Mouse (Mus musculus) heart, postnatal 0 days (tissue): ENCODE data around the gene Cpsf7. TPM values are rescaled to one million over a fixed set of nuclear protein-coding genes. Genes with fewer than 3 reads are reported as not detected.

Experiments
- ATAC-seq: fragments of 200-750 bp; cut with Nextera tagmentation; 2 replicates; pipeline ENCODE4 v1.8.0; 2017; ENCODE audit warnings: low read depth, moderate number of reproducible peaks, moderate library complexity; ENCODE audit not compliant: insufficient read depth
- DNase-seq: peaks from one replicate; pipeline ENCODE4 v3.0.0-alpha.2; 2016; ENCODE audit warnings: low spot score
- H3K27ac ChIP-seq: fragments of 300-500 bp; sonication (generic); 2 replicates; pipeline ENCODE4 v1.5.1; 2014; ENCODE audit warnings: low read depth, mild to moderate bottlenecking
- H3K27me3 ChIP-seq: fragments of 300-500 bp; sonication (generic); 2 replicates; pipeline ENCODE4 v1.6.1; 2014; ENCODE audit warnings: low read length, mixed read lengths; ENCODE audit not compliant: control insufficient read depth, insufficient read depth
- H3K36me3 ChIP-seq: fragments of 300-500 bp; sonication (generic); replicated peaks from 2 replicates; pipeline ENCODE4 v1.6.1; 2014; ENCODE audit warnings: low read length, mixed read lengths; ENCODE audit not compliant: control insufficient read depth, insufficient read depth
- H3K4me1 ChIP-seq: fragments of 300-500 bp; sonication (generic); 2 replicates; pipeline ENCODE4 v1.6.1; 2014; ENCODE audit warnings: antibody characterized with exemption; ENCODE audit not compliant: control insufficient read depth, insufficient read depth
- H3K4me2 ChIP-seq: fragments of 300-500 bp; sonication (generic); 2 replicates; pipeline ENCODE4 v1.6.1; 2014; ENCODE audit warnings: low read depth, mild to moderate bottlenecking, low read length, moderate library complexity
- H3K4me3 ChIP-seq: fragments of 300-500 bp; sonication (generic); 2 replicates; pipeline ENCODE4 v1.5.1; 2014; ENCODE audit warnings: low read depth, low read length
- H3K9ac ChIP-seq: fragments of 300-500 bp; sonication (generic); replicated peaks from 2 replicates; pipeline ENCODE4 v1.6.1; 2014; ENCODE audit warnings: low read depth, low read length, mixed read lengths
- H3K9me3 ChIP-seq: fragments of 300-500 bp; sonication (generic); replicated peaks from 2 replicates; pipeline ENCODE4 v1.6.1; 2016; ENCODE audit warnings: low read length; ENCODE audit not compliant: control insufficient read depth
- CTCF ChIP-seq: IDR thresholded peaks from 2 replicates; pipeline ENCODE4 v1.5.1; 2016; ENCODE audit warnings: antibody characterized with exemption, control low read depth, low read depth
- EP300 ChIP-seq: IDR thresholded peaks from 2 replicates; pipeline ENCODE4 v1.6.1; 2016; ENCODE audit warnings: antibody characterized with exemption, low read depth
- WGBS: fragments of 180-500 bp; shearing (Covaris S2); extraction: QIAGEN DNeasy Blood & Tissue Kit; methylation state at CpG from one replicate; pipeline ENCODE4 v1.1.7; 2014; 5-methylcytosine and 5-hydroxymethylcytosine counted together
- polyA plus RNA-seq: library from polyadenylated mRNA; unstranded; fragments of >200 nt; fragmentation: Nextera tagmentation; extraction: Ambion mirVana; gene quantifications from 2 replicates; pipeline ENCODE4 v1.2.1, GENCODE M21; 2015
- total RNA-seq: library from RNA; depleted of rRNA; stranded (reverse); fragments of >200 nt; gene quantifications from 2 replicates; pipeline ENCODE4 v1.2.3, GENCODE M21; 2014; ENCODE audit warnings: low replicate concordance

The Cpsf7 gene
- total and polyA plus RNA-seq, 2 experiments from 2014 or later = 14.8 to 51.4 TPM

GRCm38 (mm10) chr19:10560108-10560507 lies 35.0 kb downstream of the Cpsf7 start:
- Histone ChIP-seq H3K4me1 (peaks cover 15% of the 10 kb centered on the region; the same call in 1 of the 2 replicates), H3K4me2 (no peak overlapping the region), H3K27me3 (no peaks in the 10 kb centered on the region), H3K36me3 (no peaks in the 10 kb centered on the region), H3K9me3 (no peaks in the 10 kb centered on the region), H3K4me3 (no peak overlapping the region), H3K27ac (no peak overlapping the region), H3K9ac (no peak overlapping the region)
- 40% methylated on average over 5 of the region's 5 CpGs for WGBS
- no peak for ATAC-seq
- DNase-seq = peak; percentile 37
- TF ChIP-seq EP300 (no peak), CTCF (peak; percentile 47)

GRCm38 (mm10) chr19:10561558-10562314 lies 36.7 kb downstream of the Cpsf7 start:
- no peak overlapping the region for H3K4me2 ChIP-seq

GRCm38 (mm10) chr19:10562351-10562750 lies 37.3 kb downstream of the Cpsf7 start:
- Histone ChIP-seq H3K4me3 (no peak overlapping the region), H3K9me3 (no peaks in the 10 kb centered on the region), H3K4me2 (no peak overlapping the region), H3K4me1 (peaks cover 10% of the 10 kb centered on the region; the same call in 1 of the 2 replicates), H3K27me3 (no peaks in the 10 kb centered on the region), H3K36me3 (no peaks in the 10 kb centered on the region), H3K27ac (peak overlapping the region; percentile 92), H3K9ac (no peak overlapping the region)
- WGBS = 65% methylated on average over 5 of the region's 5 CpGs
- ATAC-seq = no peak
- no peak for DNase-seq
- no peak for TF ChIP-seq EP300
- no peak for TF ChIP-seq CTCF

More at GRCm38 (mm10) chr19:10561558-10562314, 36.7 kb downstream of the Cpsf7 start:
- peaks cover 10% of the 10 kb centered on the region; the same call in 1 of the 2 replicates for H3K4me1 ChIP-seq
- 28% methylated on average over 6 of the region's 6 CpGs for WGBS
- peak overlapping the region; percentile 92 for H3K27ac ChIP-seq
- no peak overlapping the region for H3K9ac ChIP-seq
- TF ChIP-seq EP300 = no peak
- H3K36me3 ChIP-seq = no peaks in the 10 kb centered on the region
- DNase-seq (peak; percentile 74), ATAC-seq (peak; percentile 91)
- H3K4me3 ChIP-seq = no peak overlapping the region
- H3K9me3 ChIP-seq = no peaks in the 10 kb centered on the region
- no peaks in the 10 kb centered on the region for H3K27me3 ChIP-seq

GRCm38 (mm10) chr19:10564278-10564677 lies 39.2 kb downstream of the Cpsf7 start:
- H3K4me1 ChIP-seq = peaks cover 10% of the 10 kb centered on the region; the same call in 1 of the 2 replicates
- DNase-seq = no peak
- no peak for ATAC-seq
- H3K4me2 ChIP-seq = no peak overlapping the region
- no peaks in the 10 kb centered on the region for H3K36me3 ChIP-seq
- WGBS = 79% methylated on average over 6 of the region's 6 CpGs
- H3K27ac ChIP-seq = no peak overlapping the region
- TF ChIP-seq CTCF = no peak
- no peak for TF ChIP-seq EP300
- H3K27me3 ChIP-seq = no peaks in the 10 kb centered on the region
- no peak overlapping the region for H3K4me3 ChIP-seq
- H3K9ac ChIP-seq = no peak overlapping the region
- H3K9me3 ChIP-seq = no peaks in the 10 kb centered on the region

GRCm38 (mm10) chr19:10565217-10565616 lies 40.2 kb downstream of the Cpsf7 start:
- Histone ChIP-seq H3K9me3 (no peaks in the 10 kb centered on the region), H3K4me3 (no peak overlapping the region), H3K4me1 (peaks cover 10% of the 10 kb centered on the region; the same call in 1 of the 2 replicates), H3K27me3 (no peaks in the 10 kb centered on the region), H3K27ac (no peak overlapping the region), H3K9ac (no peak overlapping the region), H3K4me2 (no peak overlapping the region), H3K36me3 (peaks cover 8% of the 10 kb centered on the region)
- WGBS = 61% methylated on average over 4 of the region's 4 CpGs
- no peak for ATAC-seq
- peak; percentile 19 for DNase-seq
- TF ChIP-seq EP300 = no peak
- TF ChIP-seq CTCF = no peak

- Histone ChIP-seq H3K27me3 (no peaks in the 10 kb centered on the region), H3K27ac (no peak overlapping the region), H3K36me3 (peaks cover 42% of the 10 kb centered on the region), H3K4me1 (no peaks in the 10 kb centered on the region), H3K4me3 (no peak overlapping the region), H3K9ac (no peak overlapping the region), H3K9me3 (no peaks in the 10 kb centered on the region), H3K4me2 (no peak overlapping the region)
- TF ChIP-seq EP300 (no peak), CTCF (no peak)
- DNase-seq (no peak), ATAC-seq (no peak)
- WGBS = 86% methylated on average over 6 of the region's 6 CpGs
These were observed 44.6 kb downstream of the Cpsf7 start for GRCm38 (mm10) chr19:10569627-10570026.
